Mouse (Mus musculus) olfactory bulb, adult 2 months (tissue): Measurements from ENCODE around the gene Nbeal2. TPM values are rescaled to one million over a fixed set of nuclear protein-coding genes. Genes with fewer than 3 reads are reported as not detected.
A peak's percentile ranks its signal among the peaks of the same experiment; 100 is the strongest.

Experiments
- H3K27ac ChIP-seq: fragments of 200-500 bp; 2 replicates; pipeline ENCODE4 v1.5.1; 2012; ENCODE audit warnings: low read depth, low read length; ENCODE audit not compliant: insufficient read depth
- H3K4me1 ChIP-seq: fragments of 200-500 bp; 2 replicates; pipeline ENCODE4 v1.6.1; 2012; ENCODE audit warnings: low read length; ENCODE audit not compliant: control insufficient read depth, insufficient read depth
- H3K4me3 ChIP-seq: fragments of 200-500 bp; 2 replicates; pipeline ENCODE4 v1.5.1; 2012; ENCODE audit warnings: mild to moderate bottlenecking, low read depth, low read length, moderate library complexity; ENCODE audit not compliant: insufficient read depth
- CTCF ChIP-seq: fragments of 200-500 bp; IDR thresholded peaks from 2 replicates; pipeline ENCODE4 v1.5.1; 2012; ENCODE audit warnings: low read depth, mild to moderate bottlenecking, low read length, moderate library complexity; ENCODE audit not compliant: insufficient read depth
- POLR2A ChIP-seq: fragments of 200-500 bp; IDR thresholded peaks from 2 replicates; pipeline ENCODE4 v1.6.1; 2012; ENCODE audit warnings: mild to moderate bottlenecking, low read depth, low read length, moderate library complexity; ENCODE audit not compliant: insufficient read depth
- WGBS: fragments of 180-500 bp; shearing (Covaris S2); methylation state at CpG from one replicate; pipeline ENCODE4 v1.1.7; 2018; 5-methylcytosine and 5-hydroxymethylcytosine counted together
- polyA plus RNA-seq: library from polyadenylated mRNA; stranded (reverse); fragments of >200 nt; gene quantifications from 2 replicates; pipeline ENCODE4 v1.2.4, GENCODE M21; 2012; ENCODE audit warnings: low replicate concordance; ENCODE audit not compliant: missing spikeins, insufficient read depth, insufficient read length

The Nbeal2 gene
- polyA plus RNA-seq, 1 experiment = not detected

DNA sequence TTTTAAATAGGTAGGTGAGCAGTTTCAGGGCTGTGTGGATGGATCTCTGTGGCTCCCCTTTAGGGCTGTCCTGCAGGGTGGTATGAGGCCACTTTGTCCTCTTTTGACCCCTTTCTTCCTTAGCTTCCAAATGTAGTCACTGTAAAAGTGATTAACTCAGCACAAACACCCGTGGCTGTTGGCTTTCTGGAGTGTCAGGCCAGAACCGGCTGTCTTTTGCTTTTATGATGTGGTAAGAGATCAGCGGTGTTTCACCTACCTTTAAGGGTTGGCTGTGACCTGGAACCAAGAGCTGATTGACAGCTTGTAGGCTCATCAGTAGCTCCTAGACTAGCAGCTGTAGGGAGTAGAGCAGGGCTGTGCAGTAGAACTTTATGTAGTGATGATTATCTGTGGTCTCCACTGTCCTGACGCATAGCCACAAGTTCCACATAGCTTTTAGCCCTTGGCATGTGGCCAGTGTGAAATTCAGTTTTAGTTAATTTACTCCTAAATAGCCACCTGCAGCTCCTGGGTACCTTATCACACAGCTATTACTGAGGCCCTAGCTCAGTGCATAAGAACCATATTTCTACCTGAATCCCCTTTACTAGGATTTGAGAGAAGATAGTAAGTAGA, 13.4 kb upstream of the Nbeal2 start:
- Histone ChIP-seq H3K4me3 (no peak overlapping the region), H3K4me1 (peaks cover 20% of the 10 kb centered on the region), H3K27ac (no peak overlapping the region)
- TF ChIP-seq POLR2A = no peak
- TF ChIP-seq CTCF = no peak
- WGBS = 58% methylated on average over 4 of the region's 4 CpGs

- 42% methylated on average over 8 of the region's 8 CpGs for WGBS
- Histone ChIP-seq H3K27ac (no peak overlapping the region), H3K4me3 (no peak overlapping the region), H3K4me1 (peaks cover 18% of the 10 kb centered on the region)
- TF ChIP-seq POLR2A (no peak), CTCF (no peak)
Measured at GRCm38 (mm10) chr9:110666374-110666773, 12.4 kb upstream of the Nbeal2 start.

GRCm38 (mm10) chr9:110665912-110666311, 12.0 kb upstream of the Nbeal2 start:
- 34% methylated on average over 4 of the region's 4 CpGs for WGBS
- no peak overlapping the region for H3K27ac ChIP-seq
- H3K4me3 ChIP-seq = no peak overlapping the region
- peaks cover 18% of the 10 kb centered on the region for H3K4me1 ChIP-seq
- TF ChIP-seq CTCF = no peak
- TF ChIP-seq POLR2A = no peak

DNA sequence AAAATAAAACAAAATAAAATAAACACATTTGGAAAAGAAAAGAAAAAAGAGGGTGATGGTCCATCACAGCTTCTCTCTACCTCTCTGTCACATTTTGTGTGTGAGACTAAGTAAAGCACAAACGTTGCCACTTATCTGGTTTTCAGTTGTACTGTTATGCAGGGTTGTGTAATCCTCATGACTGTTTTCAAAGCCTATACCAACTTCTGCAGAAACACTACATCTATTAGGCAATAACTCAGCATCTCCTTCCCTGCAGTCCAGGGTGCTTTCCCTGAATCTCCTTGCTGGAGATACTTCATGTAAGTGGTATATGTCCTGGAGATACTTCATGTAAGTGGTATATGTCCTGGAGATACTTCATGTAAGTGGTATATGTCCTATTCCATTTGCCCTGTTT, 8.9 kb upstream of the Nbeal2 start:
- no peak overlapping the region for H3K4me3 ChIP-seq

GRCm38 (mm10) chr9:110660856-110661612, 7.1 kb upstream of the Nbeal2 start:
- Histone ChIP-seq H3K4me3 (no peak overlapping the region), H3K27ac (no peak overlapping the region), H3K4me1 (peaks cover 13% of the 10 kb centered on the region)
- TF ChIP-seq POLR2A (no peak), CTCF (no peak)
- 76% methylated on average over 7 of the region's 7 CpGs for WGBS

More for the DNA sequence above, 8.9 kb upstream of the Nbeal2 start:
- no peak for TF ChIP-seq POLR2A
- no peak for TF ChIP-seq CTCF
- Histone ChIP-seq H3K4me1 (peaks cover 21% of the 10 kb centered on the region), H3K27ac (no peak overlapping the region)
- 76% methylated on average over 1 of the region's 1 CpGs for WGBS

- Histone ChIP-seq H3K4me1 (peaks cover 14% of the 10 kb centered on the region), H3K27ac (no peak overlapping the region), H3K4me3 (no peak overlapping the region)
- WGBS = 89% methylated on average over 2 of the region's 2 CpGs
- TF ChIP-seq POLR2A = no peak
- TF ChIP-seq CTCF = no peak
Measured at GRCm38 (mm10) chr9:110660208-110660607, 6.2 kb upstream of the Nbeal2 start.

DNA sequence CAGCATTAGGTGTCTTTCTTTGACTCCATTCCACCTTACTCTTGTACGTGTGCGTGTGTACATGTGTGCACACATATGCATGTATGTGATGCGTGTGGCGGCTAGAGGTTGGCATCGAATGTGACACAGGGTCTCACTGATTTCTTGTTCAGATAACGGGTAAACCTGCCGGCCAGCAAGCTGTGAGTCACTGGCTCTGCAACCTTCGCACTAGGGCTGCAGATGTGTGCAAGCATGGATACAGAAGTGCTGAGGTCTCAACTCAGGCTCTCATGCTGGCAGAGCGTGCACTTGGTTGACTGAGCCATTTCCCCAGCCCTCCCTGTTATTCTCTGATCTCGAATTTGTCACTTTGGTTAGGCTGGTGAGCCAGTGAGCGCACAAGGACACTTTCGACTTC, 5.6 kb upstream of the Nbeal2 start:
- 91% methylated on average over 12 of the region's 12 CpGs for WGBS

DNA sequence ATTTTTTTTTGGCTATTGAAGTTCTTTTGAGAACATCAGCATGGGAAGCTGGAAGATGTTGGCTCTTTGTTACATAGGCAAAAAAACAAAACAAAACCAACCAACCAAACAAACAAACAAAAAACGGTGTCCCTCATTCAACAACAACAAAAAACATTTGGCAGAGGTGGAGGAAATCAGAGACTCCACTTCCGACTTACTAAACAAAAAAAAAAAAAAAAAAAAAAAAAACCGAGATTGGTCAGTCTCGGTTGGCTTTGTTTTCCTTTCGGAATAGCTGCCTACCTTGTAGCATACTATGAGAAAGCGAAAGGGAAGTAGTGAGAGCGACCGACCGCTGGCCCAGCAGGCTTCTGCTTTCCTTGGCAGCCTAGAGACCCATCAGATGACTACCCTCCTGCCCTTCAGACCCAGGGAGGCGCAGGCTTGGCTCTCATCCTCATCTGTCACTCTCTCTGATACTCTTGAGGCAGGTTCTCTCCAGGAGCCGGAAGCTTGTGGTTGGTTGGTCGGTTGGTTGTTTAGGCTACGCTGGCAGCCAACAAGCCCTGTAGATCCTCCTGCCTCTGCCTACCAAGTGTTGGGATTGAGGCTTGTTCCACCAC, 3.6 kb upstream of the Nbeal2 start:
- Histone ChIP-seq H3K4me3 (0 out of 2 replicates have a peak overlapping the region, but pooled peaks have one; percentile 0), H3K27ac (peak overlapping the region; percentile 11; the same call in 1 of the 2 replicates), H3K4me1 (peaks cover 28% of the 10 kb centered on the region)
- TF ChIP-seq POLR2A = no peak
- WGBS = 62% methylated on average over 13 of the region's 13 CpGs

More for the DNA sequence above, 5.6 kb upstream of the Nbeal2 start:
- H3K27ac ChIP-seq = no peak overlapping the region
- peaks cover 17% of the 10 kb centered on the region for H3K4me1 ChIP-seq
- TF ChIP-seq POLR2A = no peak
- H3K4me3 ChIP-seq = no peak overlapping the region
